Mouse (Mus musculus) stomach, embryonic 14.5 days (tissue): Measurements from ENCODE around the gene Bicdl1. TPM values are rescaled to one million over a fixed set of nuclear protein-coding genes. Genes with fewer than 3 reads are reported as not detected.

Experiments used
- ATAC-seq: fragments of 200-750 bp; cut with Nextera tagmentation; 2 replicates; pipeline ENCODE4 v1.8.0; 2017; ENCODE audit warnings: low read depth, moderate TSS enrichment; ENCODE audit not compliant: insufficient number of reproducible peaks, insufficient read depth, low FRiP score
- H3K27ac ChIP-seq: fragments of 300-500 bp; sonication (generic); 2 replicates; pipeline ENCODE4 v1.5.1; 2014; ENCODE audit warnings: mild to moderate bottlenecking, low read length, moderate library complexity, mixed read lengths
- H3K27me3 ChIP-seq: fragments of 300-500 bp; sonication (generic); 2 replicates; pipeline ENCODE4 v1.6.1; 2014; ENCODE audit warnings: low read length, control low read depth, mixed read lengths; ENCODE audit not compliant: control insufficient read depth, insufficient read depth
- H3K36me3 ChIP-seq: fragments of 300-500 bp; sonication (generic); 2 replicates; pipeline ENCODE4 v1.6.1; 2014; ENCODE audit warnings: mild to moderate bottlenecking, control low read depth, low read length, moderate library complexity, mixed read lengths; ENCODE audit not compliant: control insufficient read depth, insufficient read depth
- H3K4me1 ChIP-seq: fragments of 300-500 bp; sonication (generic); 2 replicates; pipeline ENCODE4 v1.6.1; 2014; ENCODE audit warnings: low read length, control low read depth, mixed read lengths; ENCODE audit not compliant: control insufficient read depth, insufficient read depth
- H3K4me2 ChIP-seq: fragments of 300-500 bp; sonication (generic); replicated peaks from 2 replicates; pipeline ENCODE4 v1.6.1; 2014; ENCODE audit warnings: low read depth, low read length, control low read depth
- H3K4me3 ChIP-seq: fragments of 300-500 bp; sonication (generic); 2 replicates; pipeline ENCODE4 v1.5.1; 2014; ENCODE audit warnings: low read depth, low read length, control low read depth
- H3K9ac ChIP-seq: fragments of 300-500 bp; sonication (generic); replicated peaks from 2 replicates; pipeline ENCODE4 v1.6.1; 2014; ENCODE audit warnings: low read depth, mild to moderate bottlenecking, control low read depth, low read length, moderate library complexity, mixed read lengths
- H3K9me3 ChIP-seq: fragments of 300-500 bp; sonication (generic); 2 replicates; pipeline ENCODE4 v1.6.1; 2016; ENCODE audit warnings: low read depth, low read length, control low read depth; ENCODE audit not compliant: control insufficient read depth
- WGBS: fragments of 180-500 bp; shearing (Covaris S2); extraction: QIAGEN DNeasy Blood & Tissue Kit; methylation state at CpG from one replicate; pipeline ENCODE4 v1.1.7; 2014; 5-methylcytosine and 5-hydroxymethylcytosine counted together
- microRNA-seq: library from miRNA; unstranded; fragments of <30 nt; microRNA quantifications from one replicate; pipeline ENCODE4, GENCODE M21; 2016
- polyA plus RNA-seq: library from polyadenylated mRNA; unstranded; fragments of >200 nt; fragmentation: Nextera tagmentation; extraction: Ambion mirVana; gene quantifications from 2 replicates; pipeline ENCODE4 v1.2.1, GENCODE M21; 2014

The Bicdl1 gene
- polyA plus RNA-seq, 1 experiment from 2014 or later = 11.6 TPM

GRCm38 (mm10) chr5:115603561-115603960, 127.9 kb downstream of the Bicdl1 start:
- no peaks in the 10 kb centered on the region for H3K4me1 ChIP-seq
- H3K27me3 ChIP-seq = no peaks in the 10 kb centered on the region
- H3K4me2 ChIP-seq = no peak overlapping the region
- no peak overlapping the region for H3K9ac ChIP-seq
- no peaks in the 10 kb centered on the region for H3K9me3 ChIP-seq
- 95% methylated on average over 6 of the region's 6 CpGs for WGBS
- H3K4me3 ChIP-seq = no peak overlapping the region
- peaks cover 61% of the 10 kb centered on the region for H3K36me3 ChIP-seq
- no peak overlapping the region for H3K27ac ChIP-seq
- ATAC-seq = no peak

Small RNA genes lying within 50 kb of the gene (microRNA-seq; reads per million reads assigned to microRNA genes)
- gene Mir7030 = not detected

Other genes starting within 250 kb of the Bicdl1 start
- 20.9 and 23.5 TPM in 2 replicates for gene Sirt4, start 246.9 kb downstream of the Bicdl1 start, polyA plus RNA-seq
- gene Pxn, start 224.9 kb downstream of the Bicdl1 start, polyA plus RNA-seq = 15.9 and 17.7 TPM in 2 replicates
- gene Rplp0, start 172.2 kb downstream of the Bicdl1 start, polyA plus RNA-seq = 1,866 and 1,880 TPM in 2 replicates
- 42.3 TPM in 2 replicates for gene Gcn1l1, start 166.4 kb downstream of the Bicdl1 start, polyA plus RNA-seq
- 12.7 and 14.7 TPM in 2 replicates for gene Rab35, start 99.7 kb downstream of the Bicdl1 start, polyA plus RNA-seq
- gene Cit, start 113.7 kb upstream of the Bicdl1 start, polyA plus RNA-seq = 29.2 and 29.7 TPM in 2 replicates